Mouse (Mus musculus): ENCODE measurements at regions not wholly inside any gene's neighbourhood (a gene's known extent, or its start where the extent isn't known, plus 50 kb on each side); places are given as distances from the start of the nearest gene placed in this dataset.

DNA sequence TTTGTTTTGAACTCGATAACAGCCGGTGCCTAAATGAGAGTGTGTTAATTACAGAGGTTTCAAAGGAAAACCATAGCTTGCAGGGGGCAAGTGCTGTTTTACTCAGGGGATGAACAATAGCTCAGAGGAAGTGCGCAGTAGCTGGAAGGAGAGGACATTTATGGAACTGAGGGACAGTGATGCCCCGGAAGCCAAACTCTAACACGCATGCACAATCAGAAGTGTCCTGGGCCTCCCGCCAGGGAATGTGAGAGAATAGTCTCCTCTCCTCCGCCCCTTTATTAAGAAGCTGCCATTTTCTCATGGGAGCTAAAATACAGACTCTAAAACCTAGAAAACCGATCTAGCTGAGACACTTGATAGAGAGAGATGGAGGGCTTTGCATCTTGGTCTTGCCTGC, 368.5 kb upstream of the Sall1 start:
- no peak for TF ChIP-seq POLR2A (IDR thresholded peaks at IDR 0.05; ENCODE audit: low read depth, low read length)
- no peak for TF ChIP-seq CTCF (conservative IDR thresholded peaks at IDR 0.05; ENCODE audit: insufficient read depth, insufficient read length, low read depth, low read length)

Data from kidney, adult 2 months (tissue).